In the genomic region with DNA sequence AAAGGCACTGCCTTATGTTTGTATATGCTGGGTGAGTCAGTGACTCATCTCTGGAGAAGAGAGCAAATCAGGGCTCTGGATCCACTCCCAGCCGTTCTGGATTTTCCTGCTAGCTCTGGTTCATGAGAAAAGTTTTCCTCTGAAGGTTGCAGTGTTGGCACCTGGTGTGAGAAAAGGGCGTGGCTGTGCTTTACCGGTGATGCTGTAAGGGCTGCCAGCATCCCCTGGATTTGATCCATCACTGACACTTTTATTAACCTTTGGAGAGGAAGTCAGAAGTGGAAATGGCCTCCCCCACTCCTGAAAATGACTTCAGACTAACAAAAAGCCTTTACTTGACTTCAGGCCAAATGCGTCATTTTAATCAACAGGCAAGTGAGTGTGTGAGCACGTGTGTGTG, we compare ENCODE assay signal across 10 mouse cellular contexts. TPM values are rescaled to one million over a fixed set of nuclear protein-coding genes. Genes with fewer than 3 reads are reported as not detected.
DNase-seq lines count a peak whose midpoint lies in the region; ATAC-seq and TF ChIP-seq lines count a peak whose summit lies in the region.
"Had no signal": no experiment of that assay in that cellular context is flagged by ENCODE, and none has a peak within 500 bp of the region (broad histone marks: within the 10 kb centered on the region; RNA-seq: fewer than 3 reads in every experiment).

No protein-coding gene starts in this region.

- H3K4me2 ChIP-seq in embryonic facial prominence, embryonic 14.5 days (ENCODE audit: low read depth, low read length): no peak overlapping the region
- no peak overlapping the region for H3K4me2 ChIP-seq in lung, postnatal 0 days (replicated peaks; ENCODE audit: low read depth, low read length)
- H3K4me2 ChIP-seq in stomach, postnatal 0 days (replicated peaks; ENCODE audit: low read depth): no peak overlapping the region
- no peak overlapping the region for H3K4me2 ChIP-seq in forebrain, embryonic 16.5 days (ENCODE audit: low read length)
- H3K4me2 ChIP-seq: midbrain, embryonic 12.5 days had no signal

- no peak overlapping the region for H3K9ac ChIP-seq in embryonic facial prominence, embryonic 14.5 days (ENCODE audit: low read depth, low read length)
- H3K9ac ChIP-seq in lung, postnatal 0 days (replicated peaks; ENCODE audit: low read depth): no peak overlapping the region
- no peak overlapping the region for H3K9ac ChIP-seq in stomach, postnatal 0 days (ENCODE audit: low read length)
- H3K9ac ChIP-seq in forebrain, embryonic 16.5 days (replicated peaks; ENCODE audit: low read depth, low read length): no peak overlapping the region
- H3K9ac ChIP-seq: midbrain, embryonic 12.5 days had no signal

- no peak overlapping the region for H3K4me3 ChIP-seq in embryonic facial prominence, embryonic 14.5 days (ENCODE audit: low read depth, low read length)
- H3K4me3 ChIP-seq in embryonic facial prominence, embryonic 10.5 days: no peak overlapping the region
- H3K4me3 ChIP-seq in lung, postnatal 0 days (ENCODE audit: low read depth, low read length): no peak overlapping the region
- H3K4me3 ChIP-seq in stomach, postnatal 0 days (ENCODE audit: low read depth, low read length): no peak overlapping the region
- H3K4me3 ChIP-seq in forebrain, embryonic 16.5 days (replicated peaks; ENCODE audit: low read length): no peak overlapping the region
- H3K4me3 ChIP-seq: midbrain, embryonic 12.5 days had no signal

- no peaks in the 10 kb centered on the region for H3K4me1 ChIP-seq in embryonic facial prominence, embryonic 14.5 days (ENCODE audit: control insufficient read depth, insufficient read depth, low read length)
- peaks cover 7% of the 10 kb centered on the region; the same call in 1 of the 2 replicates for H3K4me1 ChIP-seq in embryonic facial prominence, embryonic 10.5 days
- no peaks in the 10 kb centered on the region for H3K4me1 ChIP-seq in lung, postnatal 0 days (ENCODE audit: insufficient read depth, low read depth, low read length)
- no peaks in the 10 kb centered on the region for H3K4me1 ChIP-seq in stomach, postnatal 0 days (replicated peaks; ENCODE audit: control insufficient read depth, insufficient read depth)
- no peaks in the 10 kb centered on the region for H3K4me1 ChIP-seq in forebrain, embryonic 16.5 days (replicated peaks; ENCODE audit: control insufficient read depth, insufficient read depth, low read length)

- 41% methylated on average over 5 of the region's 5 CpGs for WGBS in embryonic facial prominence, embryonic 14.5 days
- 73% methylated on average over 5 of the region's 5 CpGs for WGBS in embryonic facial prominence, embryonic 10.5 days
- 18% methylated on average over 5 of the region's 5 CpGs for WGBS in lung, postnatal 0 days
- 13% methylated on average over 5 of the region's 5 CpGs for WGBS in stomach, postnatal 0 days
- 55% methylated on average over 5 of the region's 5 CpGs for WGBS in forebrain, embryonic 16.5 days

- no peak for ATAC-seq in embryonic facial prominence, embryonic 14.5 days (ENCODE audit: low read depth)
- peak; percentile 70 for ATAC-seq in lung, postnatal 0 days
- ATAC-seq in stomach, postnatal 0 days (ENCODE audit: low FRiP score, low TSS enrichment): peak; percentile 82
- no peak for ATAC-seq in forebrain, embryonic 16.5 days

- H3K27ac ChIP-seq in embryonic facial prominence, embryonic 14.5 days (replicated peaks; ENCODE audit: low read depth, low read length): no peak overlapping the region
- H3K27ac ChIP-seq in embryonic facial prominence, embryonic 10.5 days (replicated peaks): no peak overlapping the region
- no peak overlapping the region for H3K27ac ChIP-seq in lung, postnatal 0 days (ENCODE audit: low read length)
- 0 out of 2 replicates have a peak overlapping the region, but pooled peaks have one; percentile 20 for H3K27ac ChIP-seq in stomach, postnatal 0 days (replicated peaks)
- no peak overlapping the region for H3K27ac ChIP-seq in forebrain, embryonic 16.5 days (ENCODE audit: low read length)
- H3K27ac ChIP-seq: midbrain, embryonic 12.5 days had no signal

- peak; percentile 80 for DNase-seq in embryonic facial prominence, embryonic 14.5 days (ENCODE audit: low spot score)
- DNase-seq in embryonic facial prominence, embryonic 10.5 days (ENCODE audit: low spot score): no peak
- peak; percentile 60 for DNase-seq in lung, postnatal 0 days (ENCODE audit: low spot score)
- DNase-seq in lung, postnatal 14 days: no peak
- DNase-seq in heart, postnatal 36 days: peak; percentile 62 to 63
- DNase-seq in stomach, postnatal 0 days (ENCODE audit: low spot score): peak; percentile 63
- no peak for DNase-seq in layer of hippocampus, postnatal 10 days (ENCODE audit: low spot score in 2 of 2)
- DNase-seq: retina, postnatal 1 day had no signal

- H3K27me3 ChIP-seq in embryonic facial prominence, embryonic 14.5 days (replicated peaks; ENCODE audit: control insufficient read depth, insufficient read depth, low read length): no peaks in the 10 kb centered on the region; the same call in 1 of the 2 replicates
- peaks cover 9% of the 10 kb centered on the region; the same call in 1 of the 2 replicates for H3K27me3 ChIP-seq in embryonic facial prominence, embryonic 10.5 days (replicated peaks; ENCODE audit: low read depth, poor library complexity, severe bottlenecking)
- H3K27me3 ChIP-seq in lung, postnatal 0 days (replicated peaks; ENCODE audit: insufficient read depth, low read length): peaks cover 11% of the 10 kb centered on the region; the same call in 1 of the 2 replicates
- H3K27me3 ChIP-seq in stomach, postnatal 0 days (ENCODE audit: control insufficient read depth, insufficient read depth, low read length): no peaks in the 10 kb centered on the region
- no peaks in the 10 kb centered on the region for H3K27me3 ChIP-seq in forebrain, embryonic 16.5 days (replicated peaks; ENCODE audit: control insufficient read depth, insufficient read depth, low read length)

- H3K36me3 ChIP-seq in embryonic facial prominence, embryonic 14.5 days (ENCODE audit: control insufficient read depth, insufficient read depth, low read length): no peaks in the 10 kb centered on the region
- H3K36me3 ChIP-seq in embryonic facial prominence, embryonic 10.5 days (replicated peaks): no peaks in the 10 kb centered on the region
- no peaks in the 10 kb centered on the region for H3K36me3 ChIP-seq in lung, postnatal 0 days (ENCODE audit: insufficient read depth, low read length)
- H3K36me3 ChIP-seq in stomach, postnatal 0 days (ENCODE audit: control insufficient read depth, insufficient read depth, low read length): no peaks in the 10 kb centered on the region
- no peaks in the 10 kb centered on the region for H3K36me3 ChIP-seq in forebrain, embryonic 16.5 days (ENCODE audit: control insufficient read depth, insufficient read depth)
- H3K36me3 ChIP-seq: midbrain, embryonic 12.5 days had no signal

- TF ChIP-seq CTCF in lung, postnatal 0 days (IDR thresholded peaks at IDR 0.05): no peak
- TF ChIP-seq CTCF in stomach, postnatal 0 days (IDR thresholded peaks at IDR 0.05; ENCODE audit: low read depth): no peak

- TF ChIP-seq EP300 in lung, postnatal 0 days (IDR thresholded peaks at IDR 0.05): 0 out of 2 replicates have a peak, but pooled peaks have one; percentile 36
- TF ChIP-seq EP300 in stomach, postnatal 0 days (optimal IDR thresholded peaks at IDR 0.05): peak; percentile 58

- peaks cover 6% of the 10 kb centered on the region; the same call in 1 of the 2 replicates for H3K9me3 ChIP-seq in embryonic facial prominence, embryonic 14.5 days (ENCODE audit: control insufficient read depth, low read length)
- H3K9me3 ChIP-seq in embryonic facial prominence, embryonic 10.5 days: no peaks in the 10 kb centered on the region
- H3K9me3 ChIP-seq in lung, postnatal 0 days (ENCODE audit: low read length): no peaks in the 10 kb centered on the region
- H3K9me3 ChIP-seq in stomach, postnatal 0 days (ENCODE audit: control insufficient read depth, low read length): peaks cover 5% of the 10 kb centered on the region; the same call in 1 of the 2 replicates
- H3K9me3 ChIP-seq in forebrain, embryonic 16.5 days (ENCODE audit: control insufficient read depth, low read length): no peaks in the 10 kb centered on the region
- H3K9me3 ChIP-seq: midbrain, embryonic 12.5 days had no signal

- intact Hi-C loops in heart, postnatal 36 days (cut with DNase I): no loop called here

RNA-seq across cellular contexts. Expression of a gene that starts 37.2 kb away (rescaled TPM):
- 6.3 and 7.3 TPM in 2 replicates for polyA plus RNA-seq in embryonic facial prominence, embryonic 14.5 days (2014; fragmentation: Nextera tagmentation; extraction: Ambion mirVana)
- polyA plus RNA-seq in embryonic facial prominence, embryonic 10.5 days (2016; fragmentation: Nextera tagmentation; extraction: Ambion mirVana): 3.3 and 3.9 TPM in 2 replicates
- polyA plus RNA-seq in lung, postnatal 0 days (2015; fragmentation: Nextera tagmentation; extraction: Ambion mirVana): 2.1 and 2.9 TPM in 2 replicates
- total RNA-seq in heart, postnatal 36 days (2021): 10 to 100 TPM; 13.2 to 15.2 TPM
- polyA plus RNA-seq in stomach, postnatal 0 days (2015; fragmentation: Nextera tagmentation; extraction: Ambion mirVana): 5.7 and 6.4 TPM in 2 replicates
- 1 to 10 TPM; 6.1 to 6.2 TPM for total RNA-seq in layer of hippocampus, postnatal 10 days (2021)
- 1.0 and 1.3 TPM in 2 replicates for polyA plus RNA-seq in forebrain, embryonic 16.5 days (2015; fragmentation: Nextera tagmentation; extraction: Ambion mirVana)

Comparison
In these comparisons a context has a peak if more than half of its experiments do, and no peak if none do; other contexts are left out.
1. DNase-seq: peak in embryonic facial prominence, embryonic 14.5 days (single experiment), lung, postnatal 0 days (single experiment), heart, postnatal 36 days (2 of 2) and stomach, postnatal 0 days (single experiment); none in embryonic facial prominence, embryonic 10.5 days (single experiment), lung, postnatal 14 days (single experiment) and layer of hippocampus, postnatal 10 days (0 of 2).
2. ATAC-seq: peak in lung, postnatal 0 days (single experiment) and stomach, postnatal 0 days (single experiment); none in embryonic facial prominence, embryonic 14.5 days (single experiment) and forebrain, embryonic 16.5 days (single experiment).